Mouse (Mus musculus) spleen, postnatal 14 days (tissue): ENCODE results near the gene Col6a4.

Experiments
- DNase-seq, 2 experiments: peaks; one replicate each; pipeline ENCODE4 v3.0.0; 2021 to 2022; ENCODE audit warnings: low spot score in 2 of 2

The Col6a4 gene

GRCm38 (mm10) chr9:105960533-105960932, 136.1 kb downstream of the Col6a4 start, which contains the start of gene Col6a5:
Col6a5 (minus strand) TSS chr9:105960643.
- no peak for DNase-seq

GRCm38 (mm10) chr9:105959116-105959515, 137.5 kb downstream of the Col6a4 start:
- no peak for DNase-seq

- no peak for DNase-seq
These were observed 146.8 kb downstream of the Col6a4 start for GRCm38 (mm10) chr9:105949755-105950154.

GRCm38 (mm10) chr9:105947577-105947976, 149.0 kb downstream of the Col6a4 start:
- DNase-seq: no peak
